Mouse (Mus musculus) kidney, embryonic 15.5 days (tissue): ENCODE results near the gene Fstl5. TPM values are rescaled to one million over a fixed set of nuclear protein-coding genes. Genes with fewer than 3 reads are reported as not detected.
"Not testable (repeated sequence)": the region's sequence is repeated elsewhere in the genome, so short reads cannot be mapped to it uniquely, and the experiment has no call there.

Experiments
- ATAC-seq: fragments of 200-750 bp; cut with Nextera tagmentation; replicated peaks from 2 replicates; pipeline ENCODE4 v1.8.0; 2017; ENCODE audit warnings: moderate TSS enrichment; ENCODE audit not compliant: low FRiP score
- H3K27ac ChIP-seq: fragments of 300-500 bp; sonication (generic); 2 replicates; pipeline ENCODE4 v1.5.1; 2015; ENCODE audit warnings: mild to moderate bottlenecking, inconsistent platforms
- H3K27me3 ChIP-seq: fragments of 300-500 bp; sonication (generic); 2 replicates; pipeline ENCODE4 v1.6.1; 2015; ENCODE audit warnings: inconsistent platforms
- H3K36me3 ChIP-seq: fragments of 300-500 bp; sonication (generic); 2 replicates; pipeline ENCODE4 v1.6.1; 2015; ENCODE audit warnings: inconsistent platforms
- H3K4me1 ChIP-seq: fragments of 300-500 bp; sonication (generic); 2 replicates; pipeline ENCODE4 v1.6.1; 2015; ENCODE audit warnings: inconsistent platforms
- H3K4me2 ChIP-seq: fragments of 300-500 bp; sonication (generic); 2 replicates; pipeline ENCODE4 v1.6.1; 2015; ENCODE audit warnings: moderate library complexity, mild to moderate bottlenecking, inconsistent platforms
- H3K4me3 ChIP-seq: fragments of 300-500 bp; sonication (generic); replicated peaks from 2 replicates; pipeline ENCODE4 v1.5.1; 2015; ENCODE audit warnings: mild to moderate bottlenecking, inconsistent platforms
- H3K9ac ChIP-seq: fragments of 300-500 bp; sonication (generic); 2 replicates; pipeline ENCODE4 v1.6.1; 2015; ENCODE audit warnings: mild to moderate bottlenecking, inconsistent platforms
- H3K9me3 ChIP-seq: fragments of 300-500 bp; sonication (generic); replicated peaks from 2 replicates; pipeline ENCODE4 v1.6.1; 2016; ENCODE audit warnings: inconsistent platforms
- WGBS: fragments of 180-500 bp; shearing (Covaris S2); methylation state at CpG from one replicate; pipeline ENCODE4 v1.1.7; 2015; ENCODE audit warnings: mixed read lengths; 5-methylcytosine and 5-hydroxymethylcytosine counted together
- polyA plus RNA-seq: library from polyadenylated mRNA; unstranded; fragments of >200 nt; fragmentation: Nextera tagmentation; extraction: Ambion mirVana; gene quantifications from 2 replicates; pipeline ENCODE4 v1.2.1, GENCODE M21; 2015

Gene Fstl5
- polyA plus RNA-seq, 1 experiment from 2014 or later: 0.40 TPM

DNA sequence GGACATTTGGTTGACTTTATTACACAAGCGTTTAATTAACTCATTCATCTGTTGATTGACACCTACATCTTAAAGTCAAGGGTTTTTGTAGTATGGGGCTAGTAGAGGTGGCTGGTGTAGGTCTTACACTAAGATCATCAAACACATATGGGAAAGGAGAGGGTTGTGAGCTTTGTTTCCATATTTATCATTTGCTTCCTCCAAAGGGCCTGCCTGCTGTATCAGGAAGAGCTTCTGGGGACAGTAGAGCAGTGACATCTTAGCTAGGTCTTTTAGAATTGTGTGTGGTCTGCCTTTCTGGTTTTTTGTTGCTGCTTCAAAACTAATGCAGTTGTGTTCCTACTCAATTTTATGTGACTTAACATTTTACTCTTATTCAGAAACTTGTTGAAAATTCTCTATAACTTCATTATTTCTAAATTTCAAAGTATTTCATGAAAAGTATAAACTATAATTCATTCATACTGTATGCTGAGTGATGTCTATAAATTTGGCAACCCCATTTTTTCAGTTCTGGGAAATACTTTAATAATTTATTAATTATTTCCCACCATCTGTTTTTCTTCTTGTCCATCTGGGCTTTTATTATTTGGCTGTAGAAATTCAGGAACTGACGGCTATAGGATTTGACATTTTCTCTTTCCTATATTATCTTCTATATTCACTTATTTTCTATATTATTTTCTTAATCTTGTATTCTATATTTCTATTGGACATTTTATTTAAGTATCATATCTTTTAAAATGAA, 227.1 kb downstream of the Fstl5 start:
- no peaks in the 10 kb centered on the region for H3K4me1 ChIP-seq
- H3K27ac ChIP-seq: no peak overlapping the region
- H3K36me3 ChIP-seq: no peaks in the 10 kb centered on the region
- 90% methylated on average over 2 of the region's 2 CpGs for WGBS
- no peak overlapping the region for H3K4me2 ChIP-seq
- H3K9ac ChIP-seq: no peak overlapping the region
- no peaks in the 10 kb centered on the region for H3K27me3 ChIP-seq
- H3K4me3 ChIP-seq: no peak overlapping the region
- ATAC-seq: no peak
- H3K9me3 ChIP-seq: no peaks in the 10 kb centered on the region

DNA sequence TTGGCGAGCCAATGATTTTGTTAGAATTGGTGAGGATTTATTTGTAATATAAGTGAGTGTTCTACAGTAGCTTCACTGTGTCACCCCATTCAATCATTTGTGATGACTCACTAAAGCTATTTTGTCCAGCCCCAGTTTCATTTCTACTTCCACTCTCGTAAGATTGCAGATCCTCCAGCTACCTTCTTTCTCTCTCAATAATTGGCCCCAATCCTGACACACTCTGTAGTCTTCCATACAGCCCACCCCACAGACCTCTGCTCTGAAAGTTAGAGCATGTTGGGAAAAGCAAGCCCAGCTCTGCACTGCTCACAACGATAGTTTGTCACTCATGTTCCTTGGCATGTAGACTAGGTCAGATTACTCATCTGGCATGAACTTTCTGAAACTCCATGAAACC, 242.9 kb downstream of the Fstl5 start:
- Histone ChIP-seq H3K4me1 (no peaks in the 10 kb centered on the region), H3K4me2 (no peak overlapping the region), H3K27me3 (no peaks in the 10 kb centered on the region), H3K36me3 (no peaks in the 10 kb centered on the region), H3K4me3 (no peak overlapping the region), H3K9me3 (no peaks in the 10 kb centered on the region; the same call in 1 of the 2 replicates), H3K9ac (no peak overlapping the region), H3K27ac (no peak overlapping the region)
- 89% methylated on average over 3 of the region's 3 CpGs for WGBS
- no peak for ATAC-seq

DNA sequence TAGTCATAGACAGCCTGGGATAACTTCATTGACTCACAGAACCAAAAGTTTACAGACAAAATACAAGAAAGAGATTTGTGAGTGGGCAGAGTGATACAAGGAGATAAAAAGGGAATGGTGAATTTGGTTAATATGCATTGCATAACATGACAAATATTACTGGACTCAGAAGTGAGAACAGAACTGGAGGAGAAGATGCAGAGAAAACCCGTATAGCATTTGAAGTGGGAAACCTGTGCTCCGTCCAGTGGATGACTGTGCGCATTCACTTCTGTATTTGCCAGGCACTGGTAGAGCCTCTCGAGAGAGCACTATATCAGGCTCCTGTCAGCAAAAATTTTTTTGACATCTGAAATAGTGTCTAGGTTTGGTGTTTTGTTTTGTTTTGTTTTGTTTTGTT, 245.5 kb downstream of the Fstl5 start:
- no peaks in the 10 kb centered on the region for H3K36me3 ChIP-seq
- no peak overlapping the region for H3K9ac ChIP-seq
- H3K4me2 ChIP-seq: no peak overlapping the region
- no peaks in the 10 kb centered on the region; the same call in 1 of the 2 replicates for H3K9me3 ChIP-seq
- ATAC-seq: no peak
- H3K27ac ChIP-seq: no peak overlapping the region
- WGBS: 92% methylated on average over 4 of the region's 4 CpGs
- no peaks in the 10 kb centered on the region for H3K27me3 ChIP-seq
- no peak overlapping the region for H3K4me3 ChIP-seq
- H3K4me1 ChIP-seq: no peaks in the 10 kb centered on the region

DNA sequence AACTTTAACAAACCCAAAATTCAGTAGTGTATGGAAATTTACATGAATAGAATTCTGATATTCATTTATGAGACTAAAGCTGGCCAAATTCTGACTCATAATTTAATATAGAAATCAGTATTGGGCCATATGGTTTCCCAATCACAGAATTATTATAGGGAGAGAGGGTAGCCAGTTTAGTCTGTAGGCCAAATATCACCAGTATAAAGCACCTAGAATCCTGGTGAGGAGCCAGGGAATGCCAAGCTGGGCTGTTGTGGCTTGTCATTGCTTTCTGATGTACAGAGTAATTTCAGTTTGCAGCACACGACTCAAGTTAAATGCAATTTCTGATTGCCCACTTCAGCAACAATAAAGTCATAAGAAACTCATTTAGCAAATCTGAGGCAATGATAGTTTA, 248.4 kb downstream of the Fstl5 start:
- 88% methylated on average over 1 of the region's 1 CpGs for WGBS
- Histone ChIP-seq H3K9me3 (no peaks in the 10 kb centered on the region; the same call in 1 of the 2 replicates), H3K27ac (no peak overlapping the region), H3K4me2 (no peak overlapping the region), H3K36me3 (no peaks in the 10 kb centered on the region), H3K9ac (no peak overlapping the region), H3K27me3 (no peaks in the 10 kb centered on the region), H3K4me3 (no peak overlapping the region), H3K4me1 (no peaks in the 10 kb centered on the region)
- ATAC-seq: no peak

DNA sequence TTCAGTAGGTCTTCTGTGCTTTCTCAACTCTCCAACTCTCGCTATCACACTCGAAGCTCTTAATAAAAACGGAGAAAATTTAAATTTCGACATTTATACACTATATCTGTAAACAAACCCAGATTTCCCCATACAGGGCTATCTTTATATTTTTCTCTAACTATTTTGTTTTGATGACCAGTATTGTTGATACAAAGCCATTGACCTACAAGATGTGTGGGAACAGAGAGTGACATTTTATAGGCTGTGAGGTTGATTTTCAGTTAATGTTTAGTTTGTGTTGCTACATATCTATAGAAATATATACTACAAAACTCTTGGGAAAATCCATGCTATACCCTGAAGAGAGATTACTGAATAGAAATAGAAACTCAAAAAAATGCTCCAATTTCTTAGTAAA, 262.9 kb downstream of the Fstl5 start:
- Histone ChIP-seq H3K9ac (no peak overlapping the region), H3K4me1 (no peaks in the 10 kb centered on the region), H3K4me2 (no peak overlapping the region), H3K9me3 (no peaks in the 10 kb centered on the region), H3K27ac (no peak overlapping the region), H3K4me3 (no peak overlapping the region), H3K27me3 (no peaks in the 10 kb centered on the region), H3K36me3 (no peaks in the 10 kb centered on the region)
- 83% methylated on average over 4 of the region's 4 CpGs for WGBS
- ATAC-seq: no peak

DNA sequence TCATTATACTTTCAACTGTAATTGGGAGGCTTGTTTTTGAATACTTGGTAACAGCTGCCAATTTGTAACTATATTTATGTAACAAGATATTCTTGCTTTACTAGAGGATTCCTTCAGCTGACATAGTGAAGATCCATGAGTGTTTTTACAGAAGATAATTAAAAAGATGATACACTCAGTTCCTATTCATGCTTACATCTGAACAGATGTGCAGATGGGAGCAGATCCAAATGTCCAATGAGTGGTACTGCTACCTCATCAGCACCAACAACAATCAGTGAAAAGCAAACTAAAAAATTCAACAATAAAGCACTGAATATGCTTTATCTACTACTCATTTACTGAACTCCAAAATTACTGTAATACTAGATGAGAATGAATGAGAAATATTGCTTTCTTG, 292.9 kb downstream of the Fstl5 start:
- Histone ChIP-seq H3K4me1 (no peaks in the 10 kb centered on the region), H3K9ac (no peak overlapping the region), H3K9me3 (no peaks in the 10 kb centered on the region), H3K4me3 (no peak overlapping the region), H3K27ac (no peak overlapping the region), H3K4me2 (no peak overlapping the region), H3K36me3 (no peaks in the 10 kb centered on the region), H3K27me3 (no peaks in the 10 kb centered on the region)
- ATAC-seq: no peak

DNA sequence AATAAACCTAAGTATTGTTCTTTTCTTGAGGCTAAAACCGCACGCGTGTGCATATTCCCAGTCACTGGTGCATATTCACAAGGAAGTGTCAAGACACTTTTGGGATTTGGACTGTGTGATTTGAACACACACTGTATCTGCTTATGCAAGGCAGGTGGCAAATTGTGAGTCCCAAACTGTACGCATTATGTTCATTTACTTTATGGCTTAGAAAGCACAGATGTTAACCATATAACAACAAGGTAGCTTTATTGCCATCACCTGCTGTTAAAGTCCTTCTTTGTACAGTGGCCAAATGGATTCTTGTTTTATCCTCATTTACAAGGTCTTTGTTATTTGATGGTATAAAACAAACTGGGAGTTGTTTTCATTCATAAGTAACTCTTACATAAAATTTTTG, 295.8 kb downstream of the Fstl5 start:
- H3K27ac ChIP-seq: no peak overlapping the region
- WGBS: 92% methylated on average over 4 of the region's 4 CpGs
- H3K9ac ChIP-seq: no peak overlapping the region
- no peaks in the 10 kb centered on the region for H3K27me3 ChIP-seq
- no peaks in the 10 kb centered on the region for H3K9me3 ChIP-seq
- no peak for ATAC-seq
- H3K4me3 ChIP-seq: no peak overlapping the region
- H3K36me3 ChIP-seq: no peaks in the 10 kb centered on the region
- H3K4me1 ChIP-seq: no peaks in the 10 kb centered on the region
- no peak overlapping the region for H3K4me2 ChIP-seq

DNA sequence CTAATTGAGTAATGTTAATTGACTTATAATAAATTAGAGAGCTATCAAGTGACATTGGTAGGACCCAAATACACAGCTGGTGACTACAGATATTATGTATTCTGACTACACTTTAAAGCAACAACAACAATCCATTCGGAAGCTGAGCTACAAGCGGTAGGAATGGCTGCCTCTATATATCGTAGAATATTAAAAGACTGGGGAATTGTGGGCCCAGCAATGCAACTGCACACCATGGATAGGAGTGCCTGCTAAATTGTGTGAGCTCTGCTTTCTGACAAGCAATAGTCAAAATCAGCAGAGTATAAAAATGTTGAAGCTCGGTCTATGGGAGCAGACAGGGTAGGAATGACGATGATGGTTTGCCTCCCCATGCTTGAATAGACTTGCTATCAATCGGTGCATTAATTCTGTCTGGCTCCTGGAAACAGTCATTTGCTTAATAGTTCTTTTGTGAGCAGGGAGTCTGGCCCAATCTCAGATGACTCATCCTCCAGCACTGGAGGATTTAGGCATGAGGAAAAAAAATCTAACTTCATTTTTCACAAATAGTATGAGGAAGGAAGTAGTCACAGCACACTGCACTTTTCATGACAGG, 354.8 kb downstream of the Fstl5 start:
- Histone ChIP-seq H3K9ac (no peak overlapping the region), H3K4me3 (no peak overlapping the region), H3K4me2 (no peak overlapping the region), H3K27me3 (no peaks in the 10 kb centered on the region), H3K27ac (no peak overlapping the region), H3K4me1 (no peaks in the 10 kb centered on the region), H3K9me3 (no peaks in the 10 kb centered on the region), H3K36me3 (no peaks in the 10 kb centered on the region)
- 82% methylated on average over 6 of the region's 6 CpGs for WGBS
- ATAC-seq: no peak

DNA sequence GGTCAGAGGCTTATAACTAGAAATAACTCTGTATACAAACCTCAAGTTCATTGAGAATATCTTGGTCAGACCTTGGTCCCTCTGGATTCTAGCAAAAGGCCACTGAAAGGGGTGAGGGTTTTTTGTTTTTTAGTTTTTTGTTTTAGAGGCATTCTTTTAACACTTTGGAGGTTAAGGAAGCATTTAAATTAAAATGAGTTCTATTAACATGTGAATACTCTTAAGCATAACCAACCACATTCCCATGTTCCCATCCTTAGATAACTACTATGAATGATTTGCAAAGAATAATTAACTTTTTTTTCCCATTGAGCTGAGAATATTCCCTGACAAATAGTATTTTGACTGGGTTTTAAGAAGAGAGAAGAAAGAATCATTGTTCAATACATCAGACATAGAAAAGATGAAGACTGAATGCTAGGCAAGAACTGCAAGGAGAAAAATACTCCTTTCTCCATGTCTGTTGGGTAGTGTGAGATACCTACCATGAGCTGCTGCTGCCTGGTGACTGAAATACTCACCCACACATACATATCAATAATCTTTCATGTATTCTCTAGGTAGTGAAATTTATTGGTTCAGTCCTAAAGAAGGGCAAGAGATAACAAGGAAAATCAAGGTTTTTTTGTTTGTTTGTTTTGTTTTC, 393.3 kb downstream of the Fstl5 start:
- Histone ChIP-seq H3K4me1 (no peaks in the 10 kb centered on the region), H3K9ac (no peak overlapping the region), H3K27me3 (no peaks in the 10 kb centered on the region), H3K27ac (no peak overlapping the region), H3K9me3 (no peaks in the 10 kb centered on the region), H3K4me3 (no peak overlapping the region), H3K4me2 (no peak overlapping the region), H3K36me3 (no peaks in the 10 kb centered on the region)
- no peak for ATAC-seq

DNA sequence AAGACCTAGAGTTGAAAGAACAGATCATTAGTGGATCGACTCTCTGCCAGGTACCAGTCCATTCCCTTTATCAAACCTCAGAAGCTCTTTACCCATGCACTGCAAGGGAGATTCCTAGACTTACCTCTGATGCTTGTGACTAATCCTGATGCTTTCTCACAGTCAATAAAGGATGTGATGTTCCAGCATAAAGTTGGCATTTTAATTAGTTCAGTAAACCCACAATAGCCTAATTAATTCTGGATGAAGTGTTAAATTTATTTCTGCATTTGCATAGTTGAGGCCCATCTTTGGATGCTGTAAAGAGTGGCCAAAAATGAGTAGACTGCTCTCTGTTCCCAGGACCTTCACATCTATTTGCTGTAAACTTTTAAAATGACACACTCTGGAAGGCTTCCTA, 394.1 kb downstream of the Fstl5 start:
- Histone ChIP-seq H3K4me1 (no peaks in the 10 kb centered on the region), H3K4me2 (no peak overlapping the region), H3K27me3 (no peaks in the 10 kb centered on the region), H3K36me3 (no peaks in the 10 kb centered on the region), H3K4me3 (no peak overlapping the region), H3K27ac (no peak overlapping the region), H3K9me3 (no peaks in the 10 kb centered on the region), H3K9ac (no peak overlapping the region)
- no peak for ATAC-seq
- WGBS: 76% methylated on average over 1 of the region's 1 CpGs

DNA sequence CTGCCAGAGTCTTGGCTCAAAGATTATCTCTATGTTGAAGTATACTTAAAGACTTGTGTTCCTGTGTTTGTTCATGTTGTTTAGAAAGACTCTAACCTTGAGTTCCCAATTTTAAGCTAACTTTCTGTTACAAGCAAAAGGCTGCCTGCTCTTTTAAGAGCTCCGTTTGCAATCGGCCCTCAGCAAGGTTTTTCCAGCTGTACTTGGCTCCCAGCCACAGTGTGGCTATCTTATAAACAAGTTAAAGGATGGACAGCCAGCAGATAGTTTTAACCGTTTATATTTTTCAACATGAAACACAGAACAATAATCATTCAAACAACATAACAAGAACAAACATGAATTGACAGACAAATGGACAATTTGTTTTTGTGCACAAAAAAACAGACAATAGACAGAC, 433.8 kb downstream of the Fstl5 start:
- not testable (repeated sequence) for H3K27me3 ChIP-seq, H3K4me1 ChIP-seq, H3K4me3 ChIP-seq, H3K9ac ChIP-seq, H3K36me3 ChIP-seq, H3K4me2 ChIP-seq, H3K27ac ChIP-seq, H3K9me3 ChIP-seq, ATAC-seq
- WGBS: 74% methylated on average over 3 of the region's 3 CpGs

DNA sequence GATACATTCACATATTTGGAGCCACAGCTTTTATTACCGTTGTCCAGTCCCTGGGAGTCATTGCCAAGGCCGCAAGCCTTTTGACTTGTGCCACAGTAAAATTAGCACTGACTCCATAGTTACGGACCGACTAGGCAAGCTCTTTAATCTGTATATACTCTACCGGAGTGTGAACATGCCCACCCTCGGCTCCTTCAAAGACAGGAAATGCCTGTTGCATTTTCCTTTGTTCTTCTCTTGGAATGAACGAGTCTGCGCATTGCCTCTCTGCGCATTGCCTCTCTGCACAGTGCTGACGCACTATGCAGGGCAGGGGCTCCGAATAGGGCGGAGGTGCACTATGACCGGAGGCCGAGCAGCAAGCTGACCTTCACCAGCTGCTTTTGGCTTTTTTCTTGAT, 434.7 kb downstream of the Fstl5 start:
- Histone ChIP-seq H3K27me3 (no peaks in the 10 kb centered on the region), H3K36me3 (no peaks in the 10 kb centered on the region), H3K4me3 (no peak overlapping the region), H3K27ac (no peak overlapping the region), H3K4me1 (no peaks in the 10 kb centered on the region), H3K4me2 (no peak overlapping the region), H3K9me3 (peaks cover 4% of the 10 kb centered on the region; the same call in 1 of the 2 replicates), H3K9ac (no peak overlapping the region)
- 91% methylated on average over 14 of the region's 14 CpGs for WGBS
- no peak for ATAC-seq
